Comparison of ENCODE assay signal across 1 mouse cellular context in the genomic region with DNA sequence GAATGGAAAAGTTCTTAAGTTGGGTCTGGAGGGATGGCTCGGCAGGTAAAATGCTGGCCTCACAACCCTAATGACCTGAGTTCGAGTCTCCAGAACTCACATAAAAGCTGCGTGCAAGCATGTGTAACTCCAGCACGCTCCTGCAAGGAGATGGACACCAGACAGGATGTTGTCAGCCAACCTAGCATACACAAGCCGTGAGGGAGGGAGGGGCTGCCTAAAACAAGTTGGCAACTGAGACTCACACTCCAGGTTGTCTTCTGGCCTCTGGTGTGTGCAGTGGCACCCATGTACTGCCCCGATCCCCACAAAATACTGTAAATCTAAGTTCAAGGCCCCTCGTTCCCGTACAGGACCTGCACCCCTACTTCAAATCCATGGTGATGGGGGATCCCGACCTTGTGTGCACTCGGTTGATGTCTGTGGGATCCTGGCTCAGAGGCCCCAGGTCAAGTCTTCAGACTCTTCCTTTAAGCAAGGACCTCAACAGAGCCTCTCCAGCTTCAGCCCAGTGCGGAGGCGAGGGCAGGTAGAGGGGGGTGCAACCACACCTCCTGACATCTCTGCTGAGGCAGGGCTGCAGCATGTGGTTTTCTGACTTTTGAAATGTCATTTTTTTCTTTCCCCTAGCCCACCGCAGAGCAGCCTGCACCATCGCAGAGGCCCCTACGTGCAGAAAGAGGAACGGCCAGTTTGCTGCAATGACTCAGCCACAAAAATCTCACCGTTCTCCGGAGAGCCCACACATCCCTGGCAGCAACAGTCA.
TF ChIP-seq lines count a peak whose summit lies in the region.

No protein-coding gene starts in this region.

TF ChIP-seq in CH12.LX, 34 proteins besides CTCF, POLR2A, EP300 and RAD21:
- no peak for TF ChIP-seq HCFC1 (IDR thresholded peaks at IDR 0.05; ENCODE audit: low read depth, low read length)
- peak; percentile 54; the same call in 1 of the 2 replicates for TF ChIP-seq MAZ (IDR thresholded peaks at IDR 0.05; ENCODE audit: low read depth, low read length)
- TF ChIP-seq MXI1 (IDR thresholded peaks at IDR 0.05; ENCODE audit: low read depth, low read length) = peak; percentile 90
- no peak for TF ChIP-seq NELFE (IDR thresholded peaks at IDR 0.05; ENCODE audit: low read depth, low read length)
- peak; percentile 79 for TF ChIP-seq SIN3A (IDR thresholded peaks at IDR 0.05; ENCODE audit: low read length)
- TF ChIP-seq MAX (IDR thresholded peaks at IDR 0.05; ENCODE audit: low read length) = peak; percentile 81
- TF ChIP-seq E2F4 (IDR thresholded peaks at IDR 0.05; ENCODE audit: insufficient replicate concordance, low read depth, low read length) = no peak
- TF ChIP-seq NRF1 (IDR thresholded peaks at IDR 0.05; ENCODE audit: low read depth, low read length) = no peak
- 0 out of 2 replicates have a peak, but pooled peaks have one; percentile 42 for TF ChIP-seq MYC (IDR thresholded peaks at IDR 0.05; ENCODE audit: low read depth, low read length)
- TF ChIP-seq USF1 (IDR thresholded peaks at IDR 0.05; ENCODE audit: low read depth, low read length) = no peak
- TF ChIP-seq CHD1 (IDR thresholded peaks at IDR 0.05; ENCODE audit: low read depth, low read length) = peak; percentile 61; the same call in 1 of the 2 replicates
- peak; percentile 56; the same call in 1 of the 2 replicates for TF ChIP-seq JUND (conservative IDR thresholded peaks at IDR 0.05; ENCODE audit: low read depth, low read length)
- peak; percentile 74 for TF ChIP-seq BHLHE40 (IDR thresholded peaks at IDR 0.05; ENCODE audit: low read depth, low read length)
- 0 out of 2 replicates have a peak, but pooled peaks have one; percentile 64 for TF ChIP-seq UBTF (IDR thresholded peaks at IDR 0.05; ENCODE audit: low read depth, low read length)
- no peak for TF ChIP-seq SMC3 (IDR thresholded peaks at IDR 0.05; ENCODE audit: low read depth, low read length)
- 0 out of 2 replicates have a peak, but pooled peaks have one; percentile 56 for TF ChIP-seq TBP (conservative IDR thresholded peaks at IDR 0.05; ENCODE audit: low read depth, low read length)
- TF ChIP-seq ZC3H11A (IDR thresholded peaks at IDR 0.05; ENCODE audit: low read depth, low read length) = no peak
- peak; percentile 73 for TF ChIP-seq TCF12 (IDR thresholded peaks at IDR 0.05; ENCODE audit: low read depth, low read length)
- peak; percentile 87 for TF ChIP-seq IRF4 (IDR thresholded peaks at IDR 0.05; ENCODE audit: low read depth, low read length)
- no peak for TF ChIP-seq ELF1 (IDR thresholded peaks at IDR 0.05; ENCODE audit: low read depth, low read length)
- TF ChIP-seq ZNF384 (IDR thresholded peaks at IDR 0.05; ENCODE audit: low read depth, low read length) = peak; percentile 88
- TF ChIP-seq GABPA (IDR thresholded peaks at IDR 0.05; ENCODE audit: insufficient replicate concordance, low read depth, low read length) = no peak
- TF ChIP-seq ETS1 (conservative IDR thresholded peaks at IDR 0.05; ENCODE audit: low read depth, low read length) = peak; percentile 85
- no peak for TF ChIP-seq POLR2AphosphoS2 (IDR thresholded peaks at IDR 0.05; ENCODE audit: low read depth, low read length)
- TF ChIP-seq PAX5 (IDR thresholded peaks at IDR 0.05; ENCODE audit: low read length) = no peak
- TF ChIP-seq CHD2 (IDR thresholded peaks at IDR 0.05; ENCODE audit: low read length) = peak; percentile 54; the same call in 1 of the 2 replicates
- TF ChIP-seq ZKSCAN1 (IDR thresholded peaks at IDR 0.05; ENCODE audit: borderline replicate concordance, low read depth, low read length) = no peak
- 0 out of 2 replicates have a peak, but pooled peaks have one; percentile 1 for TF ChIP-seq RCOR1 (conservative IDR thresholded peaks at IDR 0.05; ENCODE audit: low read depth, low read length)
- peak; percentile 48; the same call in 1 of the 2 replicates for TF ChIP-seq MEF2A (IDR thresholded peaks at IDR 0.05; ENCODE audit: borderline replicate concordance, low read depth, low read length)
- no peak for TF ChIP-seq USF2 (conservative IDR thresholded peaks at IDR 0.05; ENCODE audit: low read depth, low read length)
- TF ChIP-seq KAT2A (IDR thresholded peaks at IDR 0.05; ENCODE audit: insufficient replicate concordance, low read length) = 0 out of 2 replicates have a peak, but pooled peaks have one; percentile 14
- no peak; the same call in 1 of the 2 replicates for TF ChIP-seq ZMIZ1 (IDR thresholded peaks at IDR 0.05; ENCODE audit: low read depth, low read length)
- TF ChIP-seq JUN (IDR thresholded peaks at IDR 0.05; ENCODE audit: insufficient read depth, low read depth, low read length) = no peak
- peak; percentile 72; the same call in 1 of the 2 replicates for TF ChIP-seq MAFK (IDR thresholded peaks at IDR 0.05; ENCODE audit: insufficient replicate concordance, low read length)
